ENCODE assay signal across 8 mouse cellular contexts in the genomic region with DNA sequence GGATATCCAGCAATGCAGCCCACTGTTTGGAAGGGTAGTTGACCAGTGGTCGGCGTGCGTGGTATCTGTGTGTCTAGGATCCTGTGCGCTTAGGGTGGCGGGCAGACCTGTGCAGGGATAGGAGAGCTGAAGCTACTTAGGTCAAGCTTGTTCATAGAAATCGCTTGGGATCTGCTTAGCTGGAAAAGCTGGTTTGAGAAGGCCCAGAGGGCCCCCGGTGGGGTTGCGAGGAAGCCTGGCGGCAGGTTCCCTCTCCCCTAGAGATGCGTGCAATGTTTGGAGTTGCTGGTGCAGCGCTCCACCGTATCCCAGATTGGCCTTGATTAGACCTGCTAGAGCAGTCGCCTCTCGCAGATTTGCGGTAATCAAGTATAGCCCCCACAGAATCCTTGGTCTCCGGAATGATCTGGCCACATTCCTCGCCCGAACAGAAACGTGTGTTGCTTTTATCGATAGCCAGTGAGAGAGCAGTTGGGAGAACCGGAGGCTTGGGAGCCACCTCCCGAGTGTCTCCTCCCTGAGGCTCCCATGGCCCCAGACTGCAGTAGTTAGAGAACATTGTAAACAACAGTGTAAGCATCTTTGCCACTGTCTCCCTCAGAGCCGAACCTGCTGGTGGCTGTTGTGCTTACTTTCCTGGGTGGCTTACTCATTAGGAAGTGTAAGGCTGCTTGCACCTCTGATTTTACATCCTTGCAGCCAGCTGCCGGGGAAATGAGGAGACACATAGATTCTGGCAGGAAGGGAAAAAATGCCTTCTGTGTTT. TPM values are rescaled to one million over a fixed set of nuclear protein-coding genes. Genes with fewer than 3 reads are reported as not detected.
DNase-seq lines count a peak whose midpoint lies in the region; ATAC-seq and TF ChIP-seq lines count a peak whose summit lies in the region.
"Had no signal": no experiment of that assay in that cellular context is flagged by ENCODE, and none has a peak within 500 bp of the region (broad histone marks: within the 10 kb centered on the region; RNA-seq: fewer than 3 reads in every experiment).

No protein-coding gene starts in this region.

- peak; percentile 25 for ATAC-seq in frontal cortex, adult (ENCODE audit: low TSS enrichment)
- ATAC-seq in intestine, embryonic 15.5 days = no peak
- no peak for ATAC-seq in limb, embryonic 14.5 days (ENCODE audit: low FRiP score, low read depth)
- no peak for ATAC-seq in midbrain, postnatal 0 days (ENCODE audit: low FRiP score)

- H3K4me2 ChIP-seq in intestine, embryonic 15.5 days (replicated peaks) = peak overlapping the region; percentile 79
- H3K4me2 ChIP-seq in limb, embryonic 14.5 days (replicated peaks; ENCODE audit: low read depth, low read length, severe bottlenecking) = peak overlapping the region; percentile 91
- peak overlapping the region; percentile 68 for H3K4me2 ChIP-seq in midbrain, postnatal 0 days (ENCODE audit: low read depth, low read length, poor library complexity, severe bottlenecking)

- peaks cover 11% of the 10 kb centered on the region for H3K4me1 ChIP-seq in intestine, embryonic 15.5 days (replicated peaks)
- H3K4me1 ChIP-seq in limb, embryonic 14.5 days (ENCODE audit: control insufficient read depth, insufficient read depth, low read length) = peaks cover 10% of the 10 kb centered on the region; the same call in 1 of the 2 replicates
- peaks cover 11% of the 10 kb centered on the region for H3K4me1 ChIP-seq in midbrain, postnatal 0 days (ENCODE audit: insufficient read depth, low read length)

- peaks cover 10% of the 10 kb centered on the region for H3K27me3 ChIP-seq in intestine, embryonic 15.5 days (replicated peaks)
- no peaks in the 10 kb centered on the region for H3K27me3 ChIP-seq in limb, embryonic 14.5 days (ENCODE audit: control insufficient read depth, insufficient read depth, low read length)
- no peaks in the 10 kb centered on the region for H3K27me3 ChIP-seq in midbrain, postnatal 0 days (ENCODE audit: insufficient read depth, low read length)

- TF ChIP-seq POLR2A in limb, embryonic 14.5 days (IDR thresholded peaks at IDR 0.05; ENCODE audit: borderline replicate concordance, extremely low read depth, insufficient read depth, insufficient read length) = 0 out of 2 replicates have a peak, but pooled peaks have one; percentile 9

- DNase-seq in NIH3T3 (ENCODE audit: low read depth) (peak; percentile 37), MN1 (ENCODE audit: low spot score) (no peak)
- peak; percentile 42 to 65 for DNase-seq in cerebellum, adult 18-20 months
- peak; percentile 23 for DNase-seq in limb, embryonic 14.5 days (ENCODE audit: low spot score)
- peak; percentile 47 for DNase-seq in midbrain, postnatal 0 days (ENCODE audit: low spot score)

- H3K9ac ChIP-seq in intestine, embryonic 15.5 days = peak overlapping the region; percentile 46
- peak overlapping the region; percentile 89 for H3K9ac ChIP-seq in limb, embryonic 14.5 days (ENCODE audit: low read depth, low read length, severe bottlenecking)
- H3K9ac ChIP-seq in midbrain, postnatal 0 days (replicated peaks; ENCODE audit: low read length, poor library complexity, severe bottlenecking) = peak overlapping the region; percentile 83

- no peaks in the 10 kb centered on the region for H3K9me3 ChIP-seq in intestine, embryonic 15.5 days
- no peaks in the 10 kb centered on the region for H3K9me3 ChIP-seq in limb, embryonic 14.5 days (ENCODE audit: control insufficient read depth, low read length)
- H3K9me3 ChIP-seq in midbrain, postnatal 0 days (ENCODE audit: low read length) = no peaks in the 10 kb centered on the region

- H3K4me3 ChIP-seq in intestine, embryonic 15.5 days (replicated peaks) = peak overlapping the region; percentile 58
- peak overlapping the region; percentile 73 for H3K4me3 ChIP-seq in limb, embryonic 14.5 days (replicated peaks; ENCODE audit: low read length)
- peak overlapping the region; percentile 86 for H3K4me3 ChIP-seq in midbrain, postnatal 0 days (ENCODE audit: low read depth, low read length)

- 0 out of 2 replicates have a peak, but pooled peaks have one; percentile 17 for TF ChIP-seq CTCF in midbrain, postnatal 0 days (IDR thresholded peaks at IDR 0.05)

- no peak overlapping the region for H3K27ac ChIP-seq in intestine, embryonic 15.5 days
- H3K27ac ChIP-seq in limb, embryonic 14.5 days (replicated peaks; ENCODE audit: low read depth, low read length) = 0 out of 2 replicates have a peak overlapping the region, but pooled peaks have one; percentile 94
- peak overlapping the region; percentile 99 for H3K27ac ChIP-seq in midbrain, postnatal 0 days (ENCODE audit: low read depth, low read length)

- 1% methylated on average over 24 of the region's 24 CpGs for WGBS in intestine, embryonic 15.5 days
- whole genome bisulfite sequencing in limb, embryonic 14.5 days = 2% methylated on average over 24 of the region's 24 CpGs
- under 1% methylated on average over 24 of the region's 24 CpGs for WGBS in midbrain, postnatal 0 days

- H3K36me3 ChIP-seq in intestine, embryonic 15.5 days = no peaks in the 10 kb centered on the region
- no peaks in the 10 kb centered on the region for H3K36me3 ChIP-seq in limb, embryonic 14.5 days (ENCODE audit: control insufficient read depth, insufficient read depth, low read length)
- H3K36me3 ChIP-seq in midbrain, postnatal 0 days (ENCODE audit: insufficient read depth, low read length) = no peaks in the 10 kb centered on the region

RNA-seq across cellular contexts. Expression of a gene that starts 2.6 kb away (rescaled TPM):
- 9.5 and 10.9 TPM in 2 replicates for polyA plus RNA-seq in intestine, embryonic 15.5 days (2015; fragmentation: Nextera tagmentation; extraction: Ambion mirVana)
- polyA plus RNA-seq in limb, embryonic 14.5 days (2012; rRNA removed) = 37.6 and 53.3 TPM in 2 replicates
- 41.1 and 55.3 TPM in 2 replicates for polyA plus RNA-seq in limb, embryonic 14.5 days (2014; fragmentation: Nextera tagmentation; extraction: Ambion mirVana)
- 241 and 338 TPM in 2 replicates for total RNA-seq in midbrain, postnatal 0 days (2014; rRNA removed)
- 46.8 and 57.2 TPM in 2 replicates for polyA plus RNA-seq in midbrain, postnatal 0 days (2015; fragmentation: Nextera tagmentation; extraction: Ambion mirVana)
- total RNA-seq: common myeloid progenitor, adult 5-6 weeks had no signal
